Mouse (Mus musculus) thymus, postnatal 4 days (tissue): ENCODE measurements around the gene Mical2.

Source experiments
- DNase-seq: peaks from one replicate; pipeline ENCODE4 v3.0.0; 2021

Mical2 gene

GRCm38 (mm10) chr7:112209621-112210020 is 16.0 kb upstream of the Mical2 start:
- DNase-seq, result peak; percentile 55

- peak; percentile 81 for DNase-seq
Measured at GRCm38 (mm10) chr7:112212921-112213721, 12.5 kb upstream of the Mical2 start.

- DNase-seq, result no peak
Measured at GRCm38 (mm10) chr7:112215871-112216270, 9.8 kb upstream of the Mical2 start.

GRCm38 (mm10) chr7:112216720-112217119 is 8.9 kb upstream of the Mical2 start:
- no peak for DNase-seq

GRCm38 (mm10) chr7:112217208-112217607 is 8.4 kb upstream of the Mical2 start:
- DNase-seq, result no peak

- DNase-seq, result no peak
Measured at GRCm38 (mm10) chr7:112222733-112223524, 2.7 kb upstream of the Mical2 start.

GRCm38 (mm10) chr7:112224854-112225253 is 802 bp upstream of the Mical2 start:
- no peak for DNase-seq

- DNase-seq, result no peak
Measured at GRCm38 (mm10) chr7:112226446-112227265, 1.0 kb downstream of the Mical2 start.

- no peak for DNase-seq
Measured at GRCm38 (mm10) chr7:112227266-112227562, 1.6 kb downstream of the Mical2 start.

GRCm38 (mm10) chr7:112228827-112229498 is 3.3 kb downstream of the Mical2 start:
- DNase-seq, result no peak

GRCm38 (mm10) chr7:112231731-112232130 is 6.1 kb downstream of the Mical2 start:
- no peak for DNase-seq

- DNase-seq, result peak; percentile 55
Measured at GRCm38 (mm10) chr7:112233345-112234005, 7.8 kb downstream of the Mical2 start.

- no peak for DNase-seq
Measured at GRCm38 (mm10) chr7:112234410-112234809, 8.8 kb downstream of the Mical2 start.

GRCm38 (mm10) chr7:112235493-112235892 is 9.8 kb downstream of the Mical2 start:
- no peak for DNase-seq

GRCm38 (mm10) chr7:112237211-112237610 is 11.6 kb downstream of the Mical2 start:
- no peak for DNase-seq

GRCm38 (mm10) chr7:112237868-112238267 is 12.2 kb downstream of the Mical2 start:
- no peak for DNase-seq

GRCm38 (mm10) chr7:112238768-112239728 is 13.4 kb downstream of the Mical2 start:
- DNase-seq, result peak; percentile 23

GRCm38 (mm10) chr7:112240748-112241147 is 15.1 kb downstream of the Mical2 start:
- DNase-seq, result no peak

GRCm38 (mm10) chr7:112241211-112241944 is 15.7 kb downstream of the Mical2 start:
- DNase-seq, result no peak

- DNase-seq, result no peak
Measured at GRCm38 (mm10) chr7:112241945-112242329, 16.3 kb downstream of the Mical2 start.
